Mouse (Mus musculus) MEL (cell line): ENCODE data around the gene Hspa1a.

Source experiments
- BHLHE40 ChIP-seq: IDR thresholded peaks from 2 replicates; pipeline ENCODE4 v1.6.1; 2012; ENCODE audit warnings: low read depth, mild to moderate bottlenecking, inconsistent platforms, low read length, improper control_type of control experiment, borderline replicate concordance
- CTCF ChIP-seq, 3 experiments: IDR thresholded peaks in 2 of 3; conservative IDR thresholded peaks in 1 of 3; 2 replicates each; pipeline ENCODE4 v1.5.1; 2011 to 2012; ENCODE audit warnings: low read length in 3 of 3, low read depth in 2 of 3, mild to moderate bottlenecking in 2 of 3, improper control_type of control experiment in 1 of 3, inconsistent platforms in 1 of 3, mixed read lengths in 1 of 3, moderate library complexity in 1 of 3; ENCODE audit not compliant: control insufficient read depth in 1 of 3, insufficient read depth in 1 of 3, poor library complexity in 1 of 3, severe bottlenecking in 1 of 3
- E2F4 ChIP-seq: IDR thresholded peaks from 2 replicates; pipeline ENCODE4 v1.6.1; 2011; ENCODE audit warnings: low read depth, low read length, improper control_type of control experiment, borderline replicate concordance
- EP300 ChIP-seq, 2 experiments: IDR thresholded peaks; 2 replicates each; pipeline ENCODE4 v1.6.1; 2011; ENCODE audit warnings: improper control_type of control experiment in 2 of 2, low read length in 2 of 2, low read depth in 1 of 2, mild to moderate bottlenecking in 1 of 2
- GATA1 ChIP-seq: IDR thresholded peaks from 2 replicates; pipeline ENCODE4 v1.6.1; 2011; ENCODE audit warnings: low read depth, low read length, improper control_type of control experiment
- HCFC1 ChIP-seq: IDR thresholded peaks from 2 replicates; pipeline ENCODE4 v1.6.1; 2012; ENCODE audit warnings: low read depth, mild to moderate bottlenecking, inconsistent platforms, low read length, improper control_type of control experiment, moderate library complexity
- MEF2A ChIP-seq: IDR thresholded peaks from 2 replicates; pipeline ENCODE4 v1.6.1; 2014; ENCODE audit warnings: low read depth, mild to moderate bottlenecking, inconsistent platforms, low read length, improper control_type of control experiment; ENCODE audit not compliant: poor library complexity, insufficient replicate concordance, severe bottlenecking; ENCODE audit errors: extremely low read depth
- NRF1 ChIP-seq: IDR thresholded peaks from 2 replicates; pipeline ENCODE4 v1.6.1; 2014; ENCODE audit warnings: low read depth, mild to moderate bottlenecking, inconsistent platforms, low read length, improper control_type of control experiment, moderate library complexity; ENCODE audit not compliant: poor library complexity, insufficient read depth, severe bottlenecking
- POLR2A ChIP-seq, 2 experiments: IDR thresholded peaks; 2 replicates each; pipeline ENCODE4 v1.6.1; 2011 to 2012; ENCODE audit warnings: low read length in 2 of 2, mild to moderate bottlenecking in 2 of 2, control low read depth in 1 of 2, improper control_type of control experiment in 1 of 2, low read depth in 1 of 2, moderate library complexity in 1 of 2; ENCODE audit not compliant: control insufficient read depth in 1 of 2, insufficient read depth in 1 of 2, poor library complexity in 1 of 2
- RCOR1 ChIP-seq: IDR thresholded peaks from 2 replicates; pipeline ENCODE4 v1.6.1; 2012; ENCODE audit warnings: low read depth, mild to moderate bottlenecking, inconsistent platforms, low read length, improper control_type of control experiment

DNA sequence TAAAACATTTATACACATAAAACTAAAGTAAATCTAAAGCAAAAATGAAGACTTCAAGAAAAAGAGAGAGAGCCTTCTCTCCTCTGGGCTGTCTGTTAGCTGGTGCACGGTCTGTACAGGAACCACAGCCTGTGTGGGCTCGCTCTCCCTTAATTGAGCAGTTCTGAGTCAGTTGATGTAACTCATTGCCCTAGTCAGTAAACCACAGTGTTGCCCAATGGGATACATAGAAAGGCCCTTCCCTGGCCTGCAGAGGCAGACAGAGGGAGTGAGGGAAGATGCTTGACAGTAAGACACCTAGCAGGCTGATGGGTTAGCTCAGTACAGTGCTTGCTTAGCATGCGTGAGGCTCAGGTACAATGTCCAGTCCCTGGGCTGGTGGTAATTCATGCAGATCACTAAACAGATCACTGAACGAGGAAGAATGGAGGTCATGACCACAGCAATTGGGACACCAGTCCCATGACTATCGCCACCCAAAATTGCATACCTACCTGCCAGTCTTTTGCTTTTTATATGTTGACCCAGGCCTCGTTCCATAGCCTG lies 33.9 kb downstream of the Hspa1a start:
- TF ChIP-seq RCOR1 = no peak
- TF ChIP-seq POLR2A (IDR thresholded peaks at IDR 0.05; ENCODE audit: control insufficient read depth in 1 of 2, insufficient read depth in 1 of 2, low read depth in 1 of 2, low read length in 2 of 2, poor library complexity in 1 of 2) = no peak
- TF ChIP-seq NRF1 = no peak
- no peak for TF ChIP-seq GATA1
- TF ChIP-seq MEF2A = no peak
- no peak for TF ChIP-seq CTCF (IDR thresholded peaks at IDR 0.05 in 2 of 3, conservative IDR thresholded peaks at IDR 0.05 in 1 of 3; ENCODE audit: control insufficient read depth in 1 of 3, insufficient read depth in 1 of 3, low read depth in 2 of 3, low read length in 3 of 3, poor library complexity in 1 of 3, severe bottlenecking in 1 of 3)
- no peak for TF ChIP-seq BHLHE40
- no peak for TF ChIP-seq EP300 (IDR thresholded peaks at IDR 0.05; ENCODE audit: low read depth in 1 of 2, low read length in 2 of 2)
- TF ChIP-seq HCFC1 = no peak
- TF ChIP-seq E2F4 = no peak
